Mouse (Mus musculus) skeletal muscle tissue, adult 2 months (tissue): ENCODE measurements around the gene Ralgps2.

Experiments used
- DNase-seq: peaks from one replicate; pipeline ENCODE4 v3.0.0-alpha.2; 2012; ENCODE audit warnings: low read depth, low spot score

The Ralgps2 gene

GRCm38 (mm10) chr1:156838177-156838576 is 101.2 kb downstream of the Ralgps2 start, which contains the start of gene Angptl1:
Angptl1 (plus strand) TSS chr1:156838562.
- DNase-seq, result no peak

GRCm38 (mm10) chr1:156819236-156819635 is 120.2 kb downstream of the Ralgps2 start:
- DNase-seq, result no peak

GRCm38 (mm10) chr1:156813485-156813884 is 125.9 kb downstream of the Ralgps2 start:
- DNase-seq, result no peak

- no peak for DNase-seq
Observed at GRCm38 (mm10) chr1:156812716-156813115, 126.7 kb downstream of the Ralgps2 start.

GRCm38 (mm10) chr1:156811928-156812327 is 127.5 kb downstream of the Ralgps2 start:
- DNase-seq, result no peak

GRCm38 (mm10) chr1:156808332-156808731 is 131.1 kb downstream of the Ralgps2 start:
- no peak for DNase-seq

GRCm38 (mm10) chr1:156801276-156801675 is 138.2 kb downstream of the Ralgps2 start:
- DNase-seq, result no peak

- DNase-seq, result peak; percentile 77
Observed at GRCm38 (mm10) chr1:156796251-156796650, 143.2 kb downstream of the Ralgps2 start.

GRCm38 (mm10) chr1:156789844-156790490 is 149.5 kb downstream of the Ralgps2 start:
- no peak for DNase-seq

- no peak for DNase-seq
Observed at GRCm38 (mm10) chr1:156787164-156787863, 152.1 kb downstream of the Ralgps2 start.

- DNase-seq, result no peak
Observed at GRCm38 (mm10) chr1:156786074-156786473, 153.4 kb downstream of the Ralgps2 start.

GRCm38 (mm10) chr1:156784974-156785373 is 154.5 kb downstream of the Ralgps2 start:
- no peak for DNase-seq

- DNase-seq, result no peak
Observed at GRCm38 (mm10) chr1:156784116-156784515, 155.3 kb downstream of the Ralgps2 start.

- peak; percentile 71 for DNase-seq
Observed at GRCm38 (mm10) chr1:156781971-156782850, 157.2 kb downstream of the Ralgps2 start.

- peak; percentile 92 for DNase-seq
Observed at GRCm38 (mm10) chr1:156781076-156781741, 158.2 kb downstream of the Ralgps2 start.

- DNase-seq, result peak; percentile 86
Observed at GRCm38 (mm10) chr1:156780234-156781005, 159.0 kb downstream of the Ralgps2 start.

- no peak for DNase-seq
Observed at GRCm38 (mm10) chr1:156779595-156779994, 159.8 kb downstream of the Ralgps2 start.

- no peak for DNase-seq
Observed at GRCm38 (mm10) chr1:156778977-156779376, 160.4 kb downstream of the Ralgps2 start.

- no peak for DNase-seq
Observed at GRCm38 (mm10) chr1:156777896-156778295, 161.5 kb downstream of the Ralgps2 start.

- DNase-seq, result no peak
Observed at GRCm38 (mm10) chr1:156775983-156776382, 163.4 kb downstream of the Ralgps2 start.

GRCm38 (mm10) chr1:156775190-156775589 is 164.2 kb downstream of the Ralgps2 start:
- no peak for DNase-seq
